Mouse (Mus musculus): ENCODE results near the gene Tm9sf3.

- no peak for TF ChIP-seq CTCF (IDR thresholded peaks at IDR 0.05; ENCODE audit: control insufficient read depth, insufficient read depth, insufficient read length)
- no peak for TF ChIP-seq MYOG (IDR thresholded peaks at IDR 0.05; ENCODE audit: control insufficient read depth, extremely low read depth, insufficient read length)
- TF ChIP-seq MYOD1 (IDR thresholded peaks at IDR 0.05; ENCODE audit: control insufficient read depth, insufficient read length, low read depth), result no peak
- no peak for TF ChIP-seq MAX (IDR thresholded peaks at IDR 0.05)
- no peak for TF ChIP-seq USF1 (IDR thresholded peaks at IDR 0.05; ENCODE audit: low read depth)
- TF ChIP-seq CEBPB (IDR thresholded peaks at IDR 0.05; ENCODE audit: low read depth), result no peak
- TF ChIP-seq FOSL1 (IDR thresholded peaks at IDR 0.05; ENCODE audit: insufficient read depth, low read length, poor library complexity, severe bottlenecking), result no peak
Observed at GRCm38 (mm10) chr19:41246271-41246670, 17.5 kb downstream of the Tm9sf3 start.
